Mouse (Mus musculus) c-Kit-positive CD71-positive TER-119-positive erythroid progenitor cells, embryonic 14.5 days (primary cell): ENCODE results near the gene Olfr1465.

Source experiments
- DNase-seq: peaks from one replicate; pipeline ENCODE4 v3.0.0-alpha.2; 2013; ENCODE audit warnings: low spot score

Gene Olfr1465

DNA sequence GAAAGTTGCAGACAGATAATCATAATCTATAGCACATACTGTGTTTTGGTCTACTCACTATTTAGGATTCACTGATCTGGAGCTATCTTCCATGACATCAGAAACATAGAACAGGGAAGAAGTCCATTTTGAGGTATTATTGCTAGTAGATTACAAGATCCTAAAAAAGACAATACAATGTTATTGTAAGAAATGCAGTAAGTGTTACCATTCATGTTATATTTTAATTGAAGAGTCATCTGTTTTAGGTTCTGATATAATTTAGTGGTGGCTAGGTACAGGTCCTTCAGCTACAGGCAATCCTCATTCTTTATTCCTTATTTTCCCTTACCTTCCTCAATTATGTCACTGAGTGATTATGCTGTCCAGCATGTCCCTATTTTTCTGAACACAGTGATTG, at the start of gene Olfr1465:
Gene Olfr1465 (minus strand): TSS at position 101 of the 400 bp plus-strand sequence.
- no peak for DNase-seq

DNA sequence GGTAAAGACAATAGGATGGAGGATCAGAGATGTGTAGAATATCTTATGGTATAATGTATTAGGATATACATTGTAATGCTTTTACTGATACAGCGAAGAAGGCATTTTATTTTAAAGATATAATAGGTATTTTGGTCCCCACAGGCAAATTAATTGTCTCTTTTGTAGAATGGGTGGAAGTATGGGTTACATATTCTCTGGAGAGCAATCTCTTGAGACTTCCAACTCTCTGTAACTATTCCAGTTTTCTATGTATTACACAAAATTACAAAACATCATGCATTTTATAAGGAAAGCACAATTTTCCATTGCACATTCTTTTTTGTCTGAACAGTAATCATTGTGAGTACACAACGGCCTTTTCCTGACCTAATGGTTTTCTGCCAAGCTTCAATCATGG, 46.6 kb upstream of the Olfr1465 start, which contains the start of gene Olfr1467:
Gene Olfr1467 (plus strand): TSS at position 301 of the 400 bp plus-strand sequence.
- DNase-seq: no peak

DNA sequence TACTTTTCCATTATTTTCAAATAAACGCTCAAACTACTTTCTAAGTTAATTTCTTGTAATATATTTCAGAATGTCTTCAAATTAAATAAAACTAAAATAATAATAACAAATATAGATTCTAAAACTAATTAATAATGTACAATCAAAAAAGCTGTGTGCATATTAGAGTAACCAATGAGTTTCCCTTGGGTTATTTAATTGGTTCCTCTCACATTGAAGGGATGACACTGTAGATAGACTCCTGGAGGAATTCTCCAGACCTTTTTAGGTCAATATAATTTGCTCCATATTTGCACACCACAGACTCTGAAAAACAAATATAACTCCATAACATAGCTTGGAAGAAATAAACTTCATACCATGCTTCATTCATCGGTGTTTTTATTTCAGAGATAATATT, 23.2 kb upstream of the Olfr1465 start, which contains the start of gene Olfr1466:
Gene Olfr1466 (plus strand): TSS at position 301 of the 400 bp plus-strand sequence.
- DNase-seq: no peak
